Mouse (Mus musculus): ENCODE results near the gene S100a7a.

DNA sequence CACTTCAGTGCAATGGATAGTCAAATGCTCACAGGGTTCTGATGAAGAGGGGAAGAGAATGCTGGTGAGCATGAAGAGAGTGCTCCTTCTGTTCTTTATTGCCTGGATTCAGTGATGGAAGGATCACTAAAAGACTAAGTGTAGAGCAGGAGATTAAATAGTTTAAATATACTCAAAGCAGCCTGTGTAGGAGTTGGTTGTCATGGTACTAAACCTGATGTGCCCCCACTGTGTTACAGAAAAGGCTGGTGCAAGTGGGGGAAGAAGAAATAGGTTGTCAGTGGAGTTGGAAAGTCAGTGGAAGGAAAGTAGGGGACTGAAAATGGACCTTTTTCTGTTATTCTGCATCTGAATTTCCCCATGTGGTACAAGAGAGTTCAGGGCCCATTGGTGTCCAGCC, 4.8 kb upstream of the S100a7a start:
- TF ChIP-seq CTCF (IDR thresholded peaks at IDR 0.05; ENCODE audit: insufficient read depth, low read depth, low read length), result no peak
- TF ChIP-seq POLR2A (IDR thresholded peaks at IDR 0.05; ENCODE audit: insufficient read depth, low read depth, low read length), result no peak

Data from olfactory bulb, adult 2 months (tissue).